Mouse (Mus musculus) megakaryocyte, embryonic 14.5 days (primary cell): ENCODE measurements around the gene Tulp1. TPM values are rescaled to one million over a fixed set of nuclear protein-coding genes. Genes with fewer than 3 reads are reported as not detected.
"Not testable (repeated sequence)": the region's sequence is repeated elsewhere in the genome, so short reads cannot be mapped to it uniquely, and the experiment has no call there.

Experiments used
- H3K27me3 ChIP-seq: replicated peaks from 2 replicates; pipeline ENCODE3; 2012; ENCODE audit warnings: inconsistent platforms
- H3K36me3 ChIP-seq: replicated peaks from 2 replicates; pipeline ENCODE3; 2012; ENCODE audit warnings: low read length, inconsistent platforms, mixed read lengths
- H3K4me1 ChIP-seq: 2 replicates; pipeline ENCODE4 v1.6.1; 2012; ENCODE audit warnings: inconsistent platforms
- H3K4me3 ChIP-seq: replicated peaks from 2 replicates; pipeline ENCODE3; 2012; ENCODE audit warnings: moderate library complexity, mild to moderate bottlenecking, inconsistent platforms
- H3K9me3 ChIP-seq: 2 replicates; pipeline ENCODE4 v1.6.1; 2012; ENCODE audit warnings: inconsistent platforms
- FLI1 ChIP-seq: IDR thresholded peaks from 2 replicates; pipeline ENCODE4 v1.6.1; 2012; ENCODE audit warnings: low read length, inconsistent platforms, mixed read lengths
- GATA1 ChIP-seq: IDR thresholded peaks from 3 replicates; pipeline ENCODE4 v1.6.1; 2012; ENCODE audit warnings: mixed read lengths, low read length, inconsistent platforms, borderline replicate concordance
- polyA plus RNA-seq: library from polyadenylated mRNA; stranded (reverse); fragments of >175 nt; gene quantifications from 2 replicates; pipeline ENCODE4 v1.2.3, GENCODE M21; 2012; ENCODE audit warnings: low replicate concordance; ENCODE audit not compliant: insufficient read depth

Gene Tulp1
- polyA plus RNA-seq, 1 experiment: 2.7 TPM

- Histone ChIP-seq H3K36me3 (peaks cover 39% of the 10 kb centered on the region), H3K4me3 (no peak overlapping the region), H3K4me1 (peaks cover 61% of the 10 kb centered on the region), H3K27me3 (peaks cover 41% of the 10 kb centered on the region), H3K9me3 (no peaks in the 10 kb centered on the region)
- no peak for TF ChIP-seq GATA1
- no peak for TF ChIP-seq FLI1
These were observed 33.5 kb downstream of the Tulp1 start for GRCm38 (mm10) chr17:28331241-28332112.

GRCm38 (mm10) chr17:28330590-28330989 lies 34.4 kb downstream of the Tulp1 start:
- H3K27me3 ChIP-seq: peaks cover 32% of the 10 kb centered on the region
- H3K4me3 ChIP-seq, H3K9me3 ChIP-seq: not testable (repeated sequence)
- H3K36me3 ChIP-seq: peaks cover 48% of the 10 kb centered on the region
- H3K4me1 ChIP-seq: peaks cover 60% of the 10 kb centered on the region

- H3K4me3 ChIP-seq: peak overlapping the region; percentile 96
These were observed 34.8 kb downstream of the Tulp1 start for GRCm38 (mm10) chr17:28330232-28330546.

GRCm38 (mm10) chr17:28329503-28330231 lies 35.4 kb downstream of the Tulp1 start:
- peaks cover 23% of the 10 kb centered on the region for H3K27me3 ChIP-seq
- peaks cover 57% of the 10 kb centered on the region for H3K36me3 ChIP-seq
- H3K4me3 ChIP-seq: peak overlapping the region; percentile 96
- TF ChIP-seq GATA1 (no peak), FLI1 (no peak)
- H3K9me3 ChIP-seq: 0 out of 2 replicates have a peak, but pooled peaks cover 1% of the 10 kb centered on the region
- H3K4me1 ChIP-seq: peaks cover 66% of the 10 kb centered on the region

More at GRCm38 (mm10) chr17:28330232-28330546, 34.8 kb downstream of the Tulp1 start:
- H3K4me1 ChIP-seq: peaks cover 63% of the 10 kb centered on the region
- no peak for TF ChIP-seq FLI1
- TF ChIP-seq GATA1: no peak
- peaks cover 52% of the 10 kb centered on the region for H3K36me3 ChIP-seq
- H3K27me3 ChIP-seq: peaks cover 28% of the 10 kb centered on the region
- H3K9me3 ChIP-seq: no peaks in the 10 kb centered on the region

GRCm38 (mm10) chr17:28328946-28329345 lies 36.1 kb downstream of the Tulp1 start:
- H3K4me1 ChIP-seq: peaks cover 62% of the 10 kb centered on the region
- H3K9me3 ChIP-seq: peaks cover 6% of the 10 kb centered on the region
- peak overlapping the region; percentile 96 for H3K4me3 ChIP-seq
- TF ChIP-seq GATA1 (no peak), FLI1 (no peak)
- peaks cover 17% of the 10 kb centered on the region for H3K27me3 ChIP-seq
- peaks cover 65% of the 10 kb centered on the region for H3K36me3 ChIP-seq

- Histone ChIP-seq H3K4me1 (peaks cover 58% of the 10 kb centered on the region), H3K36me3 (peaks cover 68% of the 10 kb centered on the region)
- TF ChIP-seq FLI1 (no peak), GATA1 (peak; percentile 100)
These were observed 36.6 kb downstream of the Tulp1 start, which contains the start of gene Rpl10a for GRCm38 (mm10) chr17:28328366-28328928. Gene Rpl10a, plus strand, starts transcription at chr17:28328471.

GRCm38 (mm10) chr17:28327673-28328325 lies 37.2 kb downstream of the Tulp1 start:
- Histone ChIP-seq H3K36me3 (peaks cover 74% of the 10 kb centered on the region), H3K9me3 (peaks cover 6% of the 10 kb centered on the region), H3K27me3 (peaks cover 6% of the 10 kb centered on the region), H3K4me3 (peak overlapping the region; percentile 96), H3K4me1 (peaks cover 53% of the 10 kb centered on the region)
- TF ChIP-seq GATA1 (no peak), FLI1 (no peak)

More at GRCm38 (mm10) chr17:28328366-28328928, 36.6 kb downstream of the Tulp1 start, which contains the start of gene Rpl10a:
- Histone ChIP-seq H3K27me3 (peaks cover 12% of the 10 kb centered on the region), H3K9me3 (peaks cover 6% of the 10 kb centered on the region), H3K4me3 (peak within 1 kb of the TSS; percentile 96)

- H3K4me1 ChIP-seq: peaks cover 44% of the 10 kb centered on the region
- H3K4me3 ChIP-seq: no peak overlapping the region
- no peak for TF ChIP-seq FLI1
- no peak for TF ChIP-seq GATA1
- peaks cover 6% of the 10 kb centered on the region for H3K9me3 ChIP-seq
- no peaks in the 10 kb centered on the region for H3K27me3 ChIP-seq
- peaks cover 76% of the 10 kb centered on the region for H3K36me3 ChIP-seq
These were observed 38.1 kb downstream of the Tulp1 start for GRCm38 (mm10) chr17:28326951-28327350.

- Histone ChIP-seq H3K4me3 (no peak overlapping the region), H3K4me1 (peaks cover 35% of the 10 kb centered on the region), H3K36me3 (peaks cover 79% of the 10 kb centered on the region), H3K9me3 (peaks cover 6% of the 10 kb centered on the region), H3K27me3 (no peaks in the 10 kb centered on the region)
- TF ChIP-seq FLI1 (no peak), GATA1 (no peak)
These were observed 39.3 kb downstream of the Tulp1 start for GRCm38 (mm10) chr17:28325751-28326150.

GRCm38 (mm10) chr17:28324416-28324815 lies 40.6 kb downstream of the Tulp1 start:
- not testable (repeated sequence) for H3K9me3 ChIP-seq, H3K27me3 ChIP-seq, H3K4me3 ChIP-seq
- H3K4me1 ChIP-seq: peaks cover 22% of the 10 kb centered on the region
- peaks cover 79% of the 10 kb centered on the region for H3K36me3 ChIP-seq
